Mouse (Mus musculus) adrenal gland, adult 8-10 months (tissue): ENCODE results near the gene Arhgap1. TPM values are rescaled to one million over a fixed set of nuclear protein-coding genes. Genes with fewer than 3 reads are reported as not detected.
"Not testable (repeated sequence)": the region's sequence is repeated elsewhere in the genome, so short reads cannot be mapped to it uniquely, and the experiment has no call there.

Experiments used
- DNase-seq: peaks from one replicate; pipeline ENCODE4 v3.0.0; 2022
- total RNA-seq, 4 experiments: library from RNA; stranded (reverse); gene quantifications; 2 replicates each; pipeline ENCODE4 v1.2.4; 2022

Gene Arhgap1
- total RNA-seq: 10 to 100 TPM; 64.3 to 82.4 (median 73.8) TPM

DNA sequence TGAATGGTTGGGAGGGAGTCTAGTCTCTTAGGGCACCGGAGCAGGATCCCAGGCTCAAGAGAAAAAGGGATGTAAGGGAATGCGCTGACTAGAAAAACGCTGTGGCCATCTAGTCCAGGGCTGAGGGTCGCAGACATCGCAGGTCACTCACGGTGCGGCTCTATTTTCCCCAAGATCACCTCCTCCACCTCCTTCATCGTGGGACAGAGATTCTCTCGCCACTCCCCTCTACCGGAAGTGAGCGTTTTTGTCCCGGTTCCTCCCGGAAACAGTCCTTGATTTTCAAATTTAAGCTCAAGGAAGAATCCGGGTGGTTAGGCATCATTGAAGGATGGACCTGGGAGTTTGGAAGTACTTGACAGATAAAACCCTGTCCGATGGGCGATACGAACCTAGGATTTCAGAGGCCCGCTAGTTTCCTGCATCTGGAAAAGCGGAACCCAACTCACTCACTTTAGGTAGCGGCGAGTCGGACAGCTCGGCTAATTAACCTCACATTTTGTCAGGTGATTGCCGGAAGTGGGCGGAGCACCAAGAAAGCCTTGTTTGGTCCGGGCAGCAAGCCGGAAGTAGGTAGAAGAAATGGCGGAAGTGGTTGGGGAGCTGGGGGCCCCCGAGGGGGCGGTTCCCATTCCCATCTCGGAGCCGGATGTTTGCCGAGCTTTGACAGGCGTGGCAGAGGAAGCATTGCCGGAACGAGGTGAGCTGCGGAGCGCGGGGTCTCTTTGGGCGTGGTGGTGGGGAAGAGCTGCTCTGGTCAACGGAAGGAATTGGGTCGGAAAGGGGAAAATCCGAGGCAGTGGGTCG lies at the start of gene Arhgap1, which contains the start of gene Zfp408:
Arhgap1 (plus strand) TSS at position 308 of the 807 bp plus-strand sequence.
Zfp408 (minus strand) TSS at position 239 of the 807 bp plus-strand sequence.
- DNase-seq: peak; percentile 95

GRCm38 (mm10) chr2:91600475-91600874 lies 49.2 kb upstream of the Arhgap1 start:
- DNase-seq: no peak

GRCm38 (mm10) chr2:91602389-91602788 lies 47.3 kb upstream of the Arhgap1 start:
- DNase-seq: no peak

GRCm38 (mm10) chr2:91609370-91609769 lies 40.3 kb upstream of the Arhgap1 start:
- not testable (repeated sequence) for DNase-seq

- DNase-seq: no peak
Measured at GRCm38 (mm10) chr2:91622356-91622755, 27.3 kb upstream of the Arhgap1 start.

DNA sequence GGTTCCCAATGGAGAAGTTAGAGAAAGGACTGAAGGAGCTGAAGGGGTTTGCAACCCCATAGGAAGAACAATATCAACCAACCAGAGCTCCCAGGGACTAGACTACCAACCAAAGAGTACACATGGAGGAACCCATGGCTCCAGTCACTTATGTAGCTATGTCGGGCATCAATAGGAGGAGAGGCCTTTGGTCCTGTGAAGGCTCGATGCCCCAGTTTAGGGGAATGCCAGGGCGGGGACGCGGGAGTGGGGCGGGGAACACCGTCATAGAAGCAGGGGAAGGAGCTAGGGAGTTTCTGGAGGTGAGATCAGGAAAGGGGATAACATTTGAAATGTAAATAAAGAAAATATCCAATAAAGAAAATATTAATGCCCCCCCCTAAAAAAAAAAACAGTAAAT lies 26.3 kb upstream of the Arhgap1 start:
- not testable (repeated sequence) for DNase-seq

DNA sequence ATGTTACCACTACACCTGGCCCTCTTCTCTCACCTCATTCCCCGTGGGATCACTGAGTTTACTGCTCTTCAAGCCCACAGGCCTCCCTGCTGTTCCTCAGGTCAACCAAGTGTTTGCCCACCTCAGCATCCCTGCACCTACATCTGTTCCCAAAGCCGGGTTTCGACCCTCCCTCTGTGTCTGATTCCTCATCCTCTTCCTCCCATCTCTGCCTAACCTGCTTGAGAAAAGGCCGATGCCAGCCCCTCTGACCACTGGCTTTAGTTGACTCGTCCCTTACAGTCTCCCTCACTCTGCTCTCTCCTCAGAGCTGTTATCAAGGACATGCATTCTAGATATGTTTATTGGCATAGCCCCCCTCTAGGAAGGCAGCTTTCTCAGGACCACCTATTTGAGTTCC lies 22.2 kb upstream of the Arhgap1 start:
- DNase-seq: no peak

GRCm38 (mm10) chr2:91628171-91628570 lies 21.5 kb upstream of the Arhgap1 start:
- DNase-seq: no peak

GRCm38 (mm10) chr2:91629682-91630081 lies 20.0 kb upstream of the Arhgap1 start:
- DNase-seq: no peak

- no peak for DNase-seq
Measured at GRCm38 (mm10) chr2:91630384-91630783, 19.3 kb upstream of the Arhgap1 start.

GRCm38 (mm10) chr2:91631826-91632225 lies 17.8 kb upstream of the Arhgap1 start:
- DNase-seq: no peak

DNA sequence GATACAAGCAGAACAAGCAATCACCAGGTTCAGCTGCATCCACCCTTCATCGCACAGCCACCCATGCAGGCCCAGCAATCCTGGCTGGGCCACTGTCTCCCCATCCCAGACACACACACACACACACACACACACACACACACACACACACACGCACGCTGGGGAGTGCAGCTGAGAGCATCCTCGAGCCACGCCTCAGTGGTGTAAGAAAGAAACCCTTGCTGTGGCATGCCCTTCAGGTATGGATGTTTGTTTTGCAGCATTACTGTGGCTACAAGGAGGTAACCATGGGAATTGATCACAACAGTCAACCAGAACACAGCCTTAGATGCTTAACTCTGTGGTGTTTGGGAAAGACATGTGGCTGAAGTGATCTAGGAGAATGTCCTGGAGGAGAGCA lies 17.3 kb upstream of the Arhgap1 start:
- no peak for DNase-seq

DNA sequence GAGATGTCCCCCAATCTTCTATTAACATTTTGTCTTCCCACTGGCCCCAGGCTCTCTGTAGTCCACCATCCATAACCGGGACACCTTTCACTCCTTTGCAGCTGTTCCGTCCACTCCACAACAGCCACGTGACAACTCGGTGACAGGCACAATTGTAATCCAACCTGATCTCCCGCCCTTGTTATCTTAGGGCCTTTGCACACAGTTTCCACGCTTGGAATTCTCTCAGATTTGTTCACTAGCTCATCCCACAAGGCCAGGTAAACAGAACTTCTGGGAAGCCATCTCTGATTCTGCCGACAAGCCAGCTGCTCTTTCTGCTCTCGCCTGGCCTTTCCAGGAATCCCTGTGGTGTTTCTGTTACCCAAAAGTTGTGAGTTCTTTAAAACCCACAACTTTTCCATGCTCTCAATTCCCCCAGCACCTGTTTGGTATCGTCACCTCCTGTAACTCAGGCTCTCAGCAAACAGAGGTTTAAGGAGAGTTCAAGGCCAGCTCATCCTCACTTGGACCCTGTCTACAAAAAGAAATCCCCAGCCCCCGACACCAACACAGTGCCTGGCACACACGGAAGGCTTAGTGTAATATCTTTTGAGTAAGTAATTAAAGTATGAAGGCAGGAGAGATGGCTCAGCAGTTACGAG lies 16.2 kb upstream of the Arhgap1 start:
- DNase-seq: no peak

DNA sequence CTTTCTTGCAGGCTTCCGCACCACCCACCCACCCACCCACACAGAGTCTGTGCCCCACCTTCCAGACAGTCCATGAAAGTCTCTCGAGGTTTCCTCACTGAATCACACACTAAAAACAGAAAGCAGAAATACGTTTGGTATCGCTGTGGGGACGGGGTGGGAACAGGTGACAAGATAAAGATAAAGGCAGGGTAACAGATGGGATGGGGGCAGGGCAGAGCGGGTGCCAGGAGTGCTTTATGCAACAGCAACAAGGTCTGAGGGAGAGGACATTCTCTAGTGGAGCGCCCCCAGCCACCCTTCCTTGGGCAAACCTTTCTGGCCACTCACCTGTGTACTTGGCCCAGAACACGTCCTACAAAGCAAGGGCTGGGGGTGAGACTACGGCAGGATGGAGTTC lies 14.8 kb upstream of the Arhgap1 start:
- DNase-seq: no peak

GRCm38 (mm10) chr2:91635486-91635885 lies 14.2 kb upstream of the Arhgap1 start:
- DNase-seq: no peak

DNA sequence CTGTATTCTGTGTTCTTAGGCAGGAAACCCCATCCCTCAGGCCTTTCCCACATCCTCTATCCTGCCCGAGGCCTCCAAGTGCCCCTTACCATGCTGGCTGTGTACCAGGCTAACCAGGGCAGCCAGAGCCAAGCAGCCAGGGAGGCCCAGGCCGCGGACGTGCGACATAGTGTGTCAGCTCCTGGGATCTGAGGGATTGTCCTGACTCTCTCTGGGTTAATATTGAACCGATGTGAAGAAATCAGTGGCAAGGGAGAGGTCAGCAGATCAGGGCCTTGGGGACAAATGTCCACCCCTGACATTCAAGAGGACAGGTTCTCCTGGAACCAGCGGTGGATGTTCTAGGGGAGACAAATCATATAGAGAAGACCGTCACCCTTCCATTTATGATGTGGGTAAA lies 13.4 kb upstream of the Arhgap1 start, which contains the start of gene F2:
F2 (minus strand) TSS at position 186 of the 400 bp plus-strand sequence.
- no peak for DNase-seq

DNA sequence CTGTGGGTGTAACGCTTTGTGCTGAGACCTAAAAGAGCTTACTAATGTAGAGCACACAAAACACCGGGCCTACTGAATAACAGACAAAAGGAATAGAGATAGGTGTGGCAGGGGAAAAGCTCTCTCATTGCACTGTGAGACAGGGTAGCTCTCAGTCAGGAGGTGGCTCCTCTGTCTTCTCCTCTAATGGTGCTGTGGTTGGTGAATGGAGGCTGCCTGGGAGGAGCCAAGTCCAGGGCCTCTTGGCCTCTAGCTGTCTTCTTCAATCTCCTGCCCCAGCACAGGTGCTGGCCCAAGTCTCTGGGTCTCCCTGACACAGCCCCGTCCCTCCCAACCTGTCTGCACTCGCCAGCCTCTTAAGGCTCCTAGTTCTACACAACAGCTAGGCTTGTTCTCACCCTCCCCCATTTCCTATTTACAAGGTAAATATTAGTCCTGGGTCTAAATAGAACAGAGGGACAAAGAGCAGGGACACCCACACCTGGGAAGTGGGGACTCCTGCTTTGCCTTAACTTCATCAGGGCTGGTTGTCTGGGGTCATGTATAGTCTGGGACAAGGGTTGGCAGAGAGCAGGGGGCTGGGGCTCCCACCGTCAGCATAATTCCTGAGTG lies 12.8 kb upstream of the Arhgap1 start:
- DNase-seq: no peak

- no peak for DNase-seq
Measured at GRCm38 (mm10) chr2:91638931-91639330, 10.7 kb upstream of the Arhgap1 start.

DNA sequence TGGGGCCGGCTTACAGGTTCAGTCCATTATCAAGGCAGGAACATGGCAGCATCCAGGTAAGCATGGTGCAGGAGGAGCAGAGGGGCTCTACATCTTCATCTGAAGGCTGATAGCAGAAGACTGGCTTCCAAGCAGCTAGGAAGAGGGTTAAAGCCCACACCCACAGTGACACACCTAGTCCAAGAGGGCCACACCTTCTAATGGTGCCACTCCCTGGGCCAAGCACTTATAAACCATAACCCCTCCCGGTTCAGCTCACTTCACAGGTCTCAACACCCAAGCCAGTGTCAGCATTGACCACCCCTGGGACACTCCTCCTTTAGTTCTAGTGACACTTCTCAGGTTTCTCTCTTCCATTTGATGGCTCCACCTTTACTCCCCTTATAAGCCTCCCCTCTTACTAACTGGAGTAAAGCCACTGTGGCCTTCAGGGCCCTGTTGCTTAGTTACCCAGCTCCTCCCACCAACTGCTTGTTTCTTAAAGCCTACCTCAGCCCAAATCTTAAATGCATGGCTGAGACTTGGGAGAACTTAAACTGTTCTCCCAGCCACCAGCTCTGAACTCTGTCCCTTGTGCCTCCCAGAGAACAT lies 6.7 kb upstream of the Arhgap1 start:
- DNase-seq: no peak

GRCm38 (mm10) chr2:91644021-91644420 lies 5.6 kb upstream of the Arhgap1 start:
- DNase-seq: no peak

GRCm38 (mm10) chr2:91645354-91645753 lies 4.3 kb upstream of the Arhgap1 start:
- no peak for DNase-seq

- DNase-seq: no peak
Measured at GRCm38 (mm10) chr2:91645811-91646210, 3.8 kb upstream of the Arhgap1 start.

DNA sequence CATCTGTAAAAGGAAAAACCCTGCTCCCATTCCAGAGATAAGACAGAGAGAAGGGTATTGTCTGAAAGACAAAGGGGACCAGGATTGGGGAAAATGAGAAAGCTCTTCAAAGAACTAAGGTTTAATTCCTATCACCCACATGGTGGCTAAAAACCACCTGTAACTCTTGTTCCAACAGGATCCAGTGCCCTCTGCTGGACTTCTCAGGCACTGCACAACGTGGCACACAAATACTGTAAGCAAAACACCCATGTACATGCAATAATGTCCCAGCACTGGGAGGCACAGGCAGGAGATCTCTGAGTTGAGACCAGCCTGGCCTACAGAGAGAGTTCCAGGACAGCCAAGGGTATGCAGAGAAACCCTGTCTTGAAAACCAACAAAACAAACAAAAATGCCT lies 2.9 kb upstream of the Arhgap1 start:
- DNase-seq: no peak
